ENCODE assay signal across 21 mouse cellular contexts in the genomic region with DNA sequence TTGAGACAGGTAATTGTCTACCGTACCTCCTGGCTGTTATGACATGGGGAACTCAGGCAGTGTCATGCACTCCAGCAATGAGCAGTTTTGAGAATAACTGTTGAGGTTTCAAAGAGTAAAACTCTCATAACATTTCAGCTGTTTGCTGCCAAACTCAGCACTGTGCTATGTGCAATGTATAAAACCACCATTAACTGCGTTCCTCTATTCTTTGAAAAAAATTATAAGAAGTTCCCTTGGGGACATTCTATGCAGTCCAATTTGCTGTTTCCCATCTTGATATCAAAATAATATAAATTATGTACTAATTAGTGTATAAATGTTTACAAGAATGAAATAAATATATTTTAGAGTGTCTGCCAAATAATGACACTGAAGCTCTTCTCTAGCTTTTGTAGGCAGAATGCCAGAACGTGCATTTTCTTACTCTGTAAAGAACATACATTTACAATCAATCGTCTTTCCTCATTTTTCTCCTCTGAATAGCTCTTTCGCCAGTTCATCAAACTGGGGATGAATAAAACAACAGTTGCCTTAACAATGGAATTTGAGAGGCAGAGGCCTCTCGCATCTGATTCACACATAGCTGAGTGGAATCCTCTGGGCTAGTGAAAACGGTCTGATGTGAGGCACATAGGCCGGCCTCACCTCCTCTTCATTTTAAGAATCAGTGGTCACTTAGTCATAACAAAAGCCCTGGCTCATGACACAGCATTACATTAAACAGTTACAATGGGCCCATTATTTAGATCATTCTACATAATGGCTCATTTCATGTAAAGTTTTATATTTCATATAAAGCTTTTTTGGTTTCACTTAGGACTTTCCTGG.
"Had no signal": no experiment of that assay in that cellular context is flagged by ENCODE, and none has a peak within 500 bp of the region (broad histone marks: within the 10 kb centered on the region; RNA-seq: fewer than 3 reads in every experiment).

No protein-coding gene starts in this region.

- H3K4me3 ChIP-seq: limb, embryonic 10.5 days; limb, embryonic 13.5 days; liver, embryonic 12.5 days; liver, embryonic 15.5 days; megakaryocyte, embryonic 14.5 days; midbrain, embryonic 10.5 days; neural tube, embryonic 12.5 days; neural tube, embryonic 15.5 days; stomach, embryonic 15.5 days had no signal

- H3K4me2 ChIP-seq: limb, embryonic 13.5 days; liver, embryonic 12.5 days; liver, embryonic 15.5 days; neural tube, embryonic 12.5 days; neural tube, embryonic 15.5 days; stomach, embryonic 15.5 days had no signal

- ATAC-seq: intestine, postnatal 0 days; liver, embryonic 12.5 days; lung, postnatal 0 days had no signal

- H3K4me1 ChIP-seq: limb, embryonic 10.5 days; limb, embryonic 13.5 days; liver, embryonic 12.5 days; liver, embryonic 15.5 days; midbrain, embryonic 10.5 days; neural tube, embryonic 12.5 days; neural tube, embryonic 15.5 days; stomach, embryonic 15.5 days had no signal

- H3K27me3 ChIP-seq: limb, embryonic 13.5 days; liver, embryonic 12.5 days; liver, embryonic 15.5 days; megakaryocyte, embryonic 14.5 days; neural tube, embryonic 12.5 days; neural tube, embryonic 15.5 days; stomach, embryonic 15.5 days had no signal

- H3K9me3 ChIP-seq: limb, embryonic 10.5 days; limb, embryonic 13.5 days; liver, embryonic 12.5 days; liver, embryonic 15.5 days; megakaryocyte, embryonic 14.5 days; midbrain, embryonic 10.5 days; neural tube, embryonic 12.5 days; neural tube, embryonic 15.5 days; stomach, embryonic 15.5 days had no signal

- H3K27ac ChIP-seq: limb, embryonic 10.5 days; limb, embryonic 13.5 days; liver, embryonic 12.5 days; liver, embryonic 15.5 days; midbrain, embryonic 10.5 days; neural tube, embryonic 12.5 days; neural tube, embryonic 15.5 days; stomach, embryonic 15.5 days had no signal

- H3K36me3 ChIP-seq: limb, embryonic 10.5 days; limb, embryonic 13.5 days; liver, embryonic 12.5 days; liver, embryonic 15.5 days; midbrain, embryonic 10.5 days; neural tube, embryonic 12.5 days; neural tube, embryonic 15.5 days; stomach, embryonic 15.5 days had no signal

- DNase-seq: kidney, adult 2 months; kidney, postnatal 14 days; kidney, postnatal 4 days; liver; lung, postnatal 36 days; midbrain, embryonic 14.5 days; right cerebral cortex, adult 18-20 months; right cerebral cortex, postnatal 25 days; spleen, adult 18-20 months; thymus, postnatal 25 days had no signal

- H3K9ac ChIP-seq: limb, embryonic 13.5 days; liver, embryonic 12.5 days; liver, embryonic 15.5 days; neural tube, embryonic 12.5 days; neural tube, embryonic 15.5 days; stomach, embryonic 15.5 days had no signal
